Mouse (Mus musculus): ENCODE results near the gene Rgmb.

Gene Rgmb

DNA sequence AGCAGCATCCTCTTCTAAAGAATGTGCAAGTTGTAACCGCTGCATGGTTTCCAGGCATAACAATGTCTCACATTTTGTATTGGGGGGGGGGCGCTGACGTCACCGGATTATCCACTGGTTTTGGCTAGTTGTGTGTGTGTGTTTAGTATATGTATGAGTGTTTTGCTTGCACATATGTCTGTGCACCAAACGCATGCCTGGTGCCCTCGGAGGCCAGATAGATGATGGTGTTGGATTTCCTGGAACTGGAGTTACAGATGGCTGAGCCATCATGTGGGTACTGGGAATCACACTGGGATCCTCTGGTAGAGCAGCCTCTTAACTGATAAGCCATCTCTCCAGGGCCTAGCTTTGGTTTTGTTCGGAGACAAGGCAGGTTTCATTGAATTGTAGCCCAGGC is 8.5 kb downstream of the Rgmb start:
- DNase-seq (ENCODE audit: low read depth, low spot score): no peak

GRCm38 (mm10) chr17:15821706-15822105 is 9.1 kb downstream of the Rgmb start:
- DNase-seq (ENCODE audit: low read depth, low spot score): no peak

DNA sequence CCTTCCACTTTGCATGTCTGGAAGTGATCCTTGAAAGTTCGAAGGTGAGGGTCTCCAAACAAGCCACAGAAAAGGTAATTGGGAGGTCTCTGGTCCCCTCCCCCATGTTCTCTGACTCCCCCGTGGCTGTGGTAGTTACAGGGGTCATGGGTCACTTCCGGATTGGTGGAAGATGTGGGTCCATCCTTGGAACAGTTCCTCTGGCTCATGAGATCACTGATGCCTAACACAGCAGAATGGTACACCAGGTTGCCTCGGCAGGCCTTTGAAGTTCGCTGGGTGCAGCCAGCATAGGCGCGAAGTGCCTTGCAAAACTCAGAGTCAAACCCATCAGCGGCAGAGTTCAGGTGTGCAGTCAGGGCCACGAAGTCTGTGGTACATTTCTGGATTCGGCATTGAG is 10.1 kb downstream of the Rgmb start:
- no peak for DNase-seq (ENCODE audit: low read depth, low spot score)

DNA sequence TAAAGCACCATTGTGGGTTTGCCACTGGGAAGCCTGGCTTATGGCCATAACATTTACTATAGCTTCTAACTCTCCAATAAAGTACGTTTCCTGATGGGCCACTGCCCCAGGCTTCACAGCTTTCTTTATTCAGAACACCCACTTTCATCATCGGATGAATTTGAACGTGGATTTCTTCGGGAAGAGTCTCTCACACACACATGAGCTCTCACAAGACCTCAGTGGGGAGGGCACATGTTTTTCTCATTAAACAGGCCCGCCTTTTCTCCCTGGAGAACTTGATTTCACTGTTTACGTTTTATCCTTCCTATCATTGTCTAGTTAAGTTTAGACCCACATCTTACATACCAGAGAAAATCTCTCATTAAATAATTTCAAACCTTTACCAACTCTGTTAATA is 10.7 kb downstream of the Rgmb start:
- DNase-seq (ENCODE audit: low read depth, low spot score): no peak

- DNase-seq (ENCODE audit: low read depth, low spot score): no peak
Measured at GRCm38 (mm10) chr17:15818372-15818771, 12.5 kb downstream of the Rgmb start.

DNA sequence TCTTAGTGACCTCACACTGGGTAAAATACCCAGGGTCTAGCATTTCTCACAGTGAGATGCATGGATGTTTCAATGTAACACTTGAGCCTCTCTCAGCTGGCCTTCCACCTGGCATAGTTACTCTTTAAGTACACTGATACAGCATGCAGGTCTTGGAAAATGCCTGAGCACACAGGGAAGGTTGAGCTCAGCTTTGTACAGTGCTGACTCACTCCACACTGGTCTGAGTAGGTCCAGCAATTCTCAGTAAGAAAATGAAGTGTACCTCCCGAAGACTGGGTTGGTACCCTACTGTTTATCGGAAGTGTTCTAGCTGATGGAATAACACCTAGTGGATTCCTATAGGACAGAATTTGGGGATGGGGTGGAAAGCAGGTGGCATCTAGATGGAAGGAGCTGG is 13.2 kb downstream of the Rgmb start:
- DNase-seq (ENCODE audit: low read depth, low spot score): no peak

GRCm38 (mm10) chr17:15817096-15817450 is 13.8 kb downstream of the Rgmb start:
- no peak for DNase-seq (ENCODE audit: low read depth, low spot score)

DNA sequence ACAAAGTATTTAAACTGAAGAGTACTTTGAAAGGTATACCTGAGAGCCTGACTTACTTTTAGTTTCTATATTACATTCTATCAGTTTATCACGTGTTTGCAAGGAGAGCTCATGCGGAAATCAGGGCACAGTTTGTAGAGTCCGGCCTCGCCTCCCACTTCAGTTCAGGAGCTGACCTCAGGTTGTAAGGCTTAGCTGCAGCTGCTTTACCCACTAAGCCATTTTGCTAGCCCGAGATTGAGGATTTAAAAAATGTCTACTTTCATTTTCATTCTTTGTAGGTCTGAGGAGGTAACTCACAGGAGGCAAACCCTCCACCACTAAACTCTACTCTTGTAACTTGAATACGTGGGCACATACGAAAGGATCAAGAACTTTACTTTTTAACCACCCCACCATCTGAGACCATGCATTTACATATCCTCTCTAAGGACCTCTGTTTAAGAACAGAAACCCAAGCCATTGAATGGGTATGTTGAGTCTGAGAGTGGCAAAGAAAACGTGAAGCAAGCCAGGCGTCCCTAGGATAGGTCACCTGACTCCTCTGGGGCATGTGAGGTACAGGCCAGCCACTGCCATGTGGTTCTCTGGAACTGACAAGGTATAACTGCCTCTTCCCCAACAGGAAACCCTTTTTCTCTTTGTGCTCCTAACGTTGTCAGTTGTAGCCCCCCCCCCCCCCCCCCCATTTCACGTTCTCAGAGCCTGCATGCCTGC is 14.3 kb downstream of the Rgmb start:
- no peak for DNase-seq (ENCODE audit: low read depth, low spot score)

DNA sequence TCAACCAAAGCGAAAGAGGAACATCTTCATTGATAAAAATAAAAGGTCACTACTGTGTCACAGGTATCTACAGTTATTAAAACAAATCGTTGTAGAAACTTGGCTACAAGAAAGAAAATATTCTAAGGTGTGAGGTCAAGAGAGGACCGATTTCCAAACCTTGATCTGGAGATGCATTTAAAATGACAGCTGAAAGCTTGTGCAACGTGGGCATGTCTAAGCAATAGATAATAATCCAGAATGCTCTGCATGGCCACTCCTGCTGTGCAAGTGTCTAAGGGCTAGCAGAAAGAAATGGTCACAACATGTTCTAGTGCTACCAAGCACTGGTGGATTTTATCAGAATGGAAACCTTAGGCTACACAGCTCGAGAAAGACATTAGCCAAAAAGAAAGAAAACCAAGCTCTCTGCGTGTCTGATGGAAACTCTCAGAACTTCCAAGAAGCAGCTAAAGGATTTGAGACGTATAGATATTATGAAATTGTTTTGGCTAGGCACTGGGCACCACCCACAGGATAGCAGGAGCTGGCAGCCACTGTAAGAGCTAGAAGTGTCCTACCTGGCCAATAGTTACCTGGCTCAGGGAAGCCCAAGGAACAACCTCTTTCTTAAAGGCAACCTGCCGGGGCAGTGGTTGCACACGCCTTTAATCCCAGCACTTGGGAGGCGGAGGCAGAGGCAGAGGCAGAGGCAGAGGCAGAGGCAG is 15.4 kb downstream of the Rgmb start:
- no peak for DNase-seq (ENCODE audit: low read depth, low spot score)

GRCm38 (mm10) chr17:15813658-15814212 is 17.1 kb downstream of the Rgmb start:
- DNase-seq (ENCODE audit: low read depth, low spot score): no peak

- no peak for DNase-seq (ENCODE audit: low read depth, low spot score)
Measured at GRCm38 (mm10) chr17:15812136-15812778, 18.6 kb downstream of the Rgmb start.

- no peak for DNase-seq (ENCODE audit: low read depth, low spot score)
Measured at GRCm38 (mm10) chr17:15809949-15810348, 20.9 kb downstream of the Rgmb start.

- no peak for DNase-seq (ENCODE audit: low read depth, low spot score)
Measured at GRCm38 (mm10) chr17:15808468-15809374, 22.1 kb downstream of the Rgmb start.

DNA sequence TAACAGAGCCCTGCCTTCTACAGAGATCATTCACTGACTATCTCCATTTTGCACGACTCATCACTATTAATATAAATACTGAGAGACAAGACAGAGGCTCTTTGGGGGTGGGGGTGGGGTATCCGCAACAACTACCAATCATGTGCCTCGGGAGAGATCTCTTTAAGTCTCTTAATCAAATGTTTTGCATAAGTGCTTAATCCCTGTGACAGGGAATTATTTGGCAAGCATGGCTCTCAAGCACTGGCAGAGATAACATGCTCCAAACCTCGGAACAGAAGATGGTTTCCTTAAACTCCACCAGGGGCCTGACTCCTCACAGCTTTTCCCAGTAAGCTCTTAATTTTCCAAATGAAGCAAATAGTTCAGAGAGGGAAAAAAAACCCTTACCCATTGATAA is 22.8 kb downstream of the Rgmb start:
- DNase-seq (ENCODE audit: low read depth, low spot score): no peak

GRCm38 (mm10) chr17:15807295-15807984 is 23.4 kb downstream of the Rgmb start:
- DNase-seq (ENCODE audit: low read depth, low spot score): no peak

DNA sequence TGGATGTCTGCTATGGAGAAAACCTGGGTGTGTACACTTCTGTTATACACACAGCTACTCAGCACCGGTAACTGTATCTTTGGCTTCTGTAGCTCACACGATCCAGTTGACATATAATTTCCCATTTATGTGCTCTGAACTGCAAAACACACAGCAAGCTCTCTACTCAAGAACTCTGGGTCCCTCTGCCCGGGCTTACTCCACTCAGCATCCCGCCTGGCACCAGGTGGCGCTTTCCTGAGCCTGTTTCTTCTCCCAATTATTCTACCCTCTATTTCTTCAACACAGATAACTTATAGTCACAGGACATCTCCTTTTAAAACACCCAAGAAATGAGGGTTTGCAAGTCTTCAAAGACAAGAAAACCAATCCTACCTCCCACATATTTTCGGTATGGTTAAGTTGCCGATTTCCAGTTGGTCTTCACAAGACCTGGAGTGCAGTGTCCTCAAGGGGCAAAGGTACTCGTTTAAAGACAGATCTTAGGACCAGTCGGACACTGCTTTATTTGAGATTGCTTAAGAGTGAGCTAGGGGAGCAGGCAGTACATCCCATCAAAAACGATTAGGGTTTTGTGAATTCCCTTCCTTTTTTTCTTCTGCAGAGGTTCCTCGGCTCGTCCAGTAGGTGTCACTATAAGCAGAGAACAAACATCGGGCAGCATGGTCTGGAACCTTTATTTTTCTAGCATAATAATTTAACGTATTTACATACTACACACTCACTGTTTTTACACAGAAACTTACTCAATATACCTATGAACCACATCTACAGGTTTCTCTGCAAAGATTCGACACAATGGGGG is 26.6 kb downstream of the Rgmb start:
- DNase-seq (ENCODE audit: low read depth, low spot score): no peak

GRCm38 (mm10) chr17:15799195-15799793 is 31.5 kb downstream of the Rgmb start:
- DNase-seq (ENCODE audit: low read depth, low spot score): no peak

- no peak for DNase-seq (ENCODE audit: low read depth, low spot score)
Measured at GRCm38 (mm10) chr17:15790716-15791115, 40.1 kb downstream of the Rgmb start.

DNA sequence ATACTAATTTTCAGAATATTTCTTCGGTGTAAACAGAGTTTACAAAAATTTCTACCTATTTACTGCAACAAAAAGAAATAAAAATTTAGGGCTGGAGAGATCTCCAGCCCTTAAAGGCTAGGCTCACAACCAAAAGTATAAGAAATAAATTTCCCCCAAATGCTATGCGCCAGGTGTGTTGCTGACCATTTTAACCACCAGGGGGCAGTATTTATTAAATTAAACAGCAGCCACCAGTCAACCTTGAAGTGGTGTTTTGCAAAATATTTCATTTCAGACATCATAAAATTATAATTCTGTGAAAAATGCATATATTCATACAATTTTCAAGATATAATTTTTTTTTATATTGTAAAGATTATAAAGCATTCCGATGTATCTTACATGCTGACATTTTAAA is 43.8 kb downstream of the Rgmb start:
- peak; percentile 32 for DNase-seq (ENCODE audit: low read depth, low spot score)

GRCm38 (mm10) chr17:15777979-15778378 is 52.9 kb downstream of the Rgmb start:
- no peak for DNase-seq (ENCODE audit: low read depth, low spot score)

Data from c-Kit-negative CD71-positive TER-119-positive erythroid progenitor cells, embryonic 14.5 days (primary cell).